Mouse (Mus musculus) G1E-ER4 (cell line): ENCODE results near the gene Abca4. TPM values are rescaled to one million over a fixed set of nuclear protein-coding genes. Genes with fewer than 3 reads are reported as not detected.

Experiments
- GATA1 ChIP-seq: IDR thresholded peaks from one replicate; pipeline ENCODE4 v1.8.0; 2012; ENCODE audit warnings: low read length, inconsistent platforms
- polyA plus RNA-seq: library from polyadenylated mRNA; stranded (reverse); fragments of >175 nt; gene quantifications from 2 replicates; pipeline ENCODE4 v1.2.3, GENCODE M21; 2012

Abca4 gene
- polyA plus RNA-seq, 1 experiment, result 0.01 TPM

- no peak for TF ChIP-seq GATA1
Observed at GRCm38 (mm10) chr3:122043102-122043501, 1.1 kb upstream of the Abca4 start.

DNA sequence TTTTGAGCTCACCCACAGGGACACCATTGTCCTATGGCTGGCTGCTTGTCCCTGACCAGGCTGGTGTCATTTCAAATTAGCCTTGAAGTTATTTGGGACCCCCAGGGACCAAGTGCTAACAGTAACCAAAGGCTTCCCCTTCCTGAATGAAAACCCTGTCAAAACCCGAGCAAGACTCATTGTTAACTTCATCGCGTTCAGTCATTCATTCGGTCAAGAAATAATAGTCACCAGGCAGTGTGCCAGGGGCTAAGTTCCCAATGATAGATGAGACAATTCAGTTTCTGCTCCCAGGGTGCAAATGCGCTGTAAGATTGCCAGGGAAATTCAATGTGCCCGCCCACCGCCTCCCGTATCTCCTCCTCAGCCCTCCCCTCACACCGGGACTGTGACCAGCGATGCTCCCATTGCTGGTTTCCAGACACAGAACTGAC lies 2.0 kb downstream of the Abca4 start:
- TF ChIP-seq GATA1, result no peak

- TF ChIP-seq GATA1, result no peak
Observed at GRCm38 (mm10) chr3:122047402-122047801, 3.2 kb downstream of the Abca4 start.

GRCm38 (mm10) chr3:122047921-122048861 lies 3.9 kb downstream of the Abca4 start:
- TF ChIP-seq GATA1, result no peak

DNA sequence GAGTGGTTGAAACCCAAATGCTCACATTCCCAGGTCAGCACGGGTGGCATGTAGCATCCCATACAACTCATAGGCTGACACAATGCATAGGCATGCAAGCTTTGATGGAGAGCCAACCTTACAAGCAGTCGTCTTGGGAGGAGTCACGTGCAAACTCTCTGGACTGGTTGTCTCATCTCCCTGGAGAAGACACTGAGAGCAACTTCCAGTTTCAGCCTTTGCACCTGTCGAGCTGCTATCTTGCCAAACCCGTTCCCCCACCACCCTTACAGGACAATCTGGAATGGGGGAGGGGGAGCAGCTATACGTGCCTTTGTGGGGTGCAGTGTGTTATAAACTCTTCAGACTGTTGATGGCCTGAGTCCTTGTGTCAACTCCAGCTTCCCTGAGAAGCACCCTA lies 4.9 kb downstream of the Abca4 start:
- TF ChIP-seq GATA1, result no peak

GRCm38 (mm10) chr3:122058439-122059198 lies 14.4 kb downstream of the Abca4 start:
- no peak for TF ChIP-seq GATA1

DNA sequence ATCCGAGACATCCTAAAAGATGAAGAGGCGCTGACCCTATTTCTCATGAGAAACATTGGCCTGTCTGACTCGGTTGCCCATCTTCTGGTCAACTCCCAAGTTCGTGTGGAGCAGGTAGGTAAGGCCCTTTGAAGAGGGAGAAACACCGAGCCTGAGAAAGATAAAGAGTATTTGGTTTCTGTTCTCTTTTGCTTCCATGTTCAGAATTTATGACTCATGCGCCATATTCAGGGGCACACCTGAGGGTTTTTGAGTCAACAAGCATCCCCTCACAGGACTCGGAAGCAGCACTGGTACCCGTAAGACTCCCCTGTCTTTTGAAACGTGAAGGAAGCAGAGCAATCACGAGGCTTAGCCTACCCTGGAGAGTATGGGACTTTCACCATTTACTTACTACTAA lies 18.3 kb downstream of the Abca4 start:
- no peak for TF ChIP-seq GATA1

GRCm38 (mm10) chr3:122064556-122065410 lies 20.5 kb downstream of the Abca4 start:
- no peak for TF ChIP-seq GATA1

GRCm38 (mm10) chr3:122071769-122072168 lies 27.5 kb downstream of the Abca4 start:
- TF ChIP-seq GATA1, result no peak

DNA sequence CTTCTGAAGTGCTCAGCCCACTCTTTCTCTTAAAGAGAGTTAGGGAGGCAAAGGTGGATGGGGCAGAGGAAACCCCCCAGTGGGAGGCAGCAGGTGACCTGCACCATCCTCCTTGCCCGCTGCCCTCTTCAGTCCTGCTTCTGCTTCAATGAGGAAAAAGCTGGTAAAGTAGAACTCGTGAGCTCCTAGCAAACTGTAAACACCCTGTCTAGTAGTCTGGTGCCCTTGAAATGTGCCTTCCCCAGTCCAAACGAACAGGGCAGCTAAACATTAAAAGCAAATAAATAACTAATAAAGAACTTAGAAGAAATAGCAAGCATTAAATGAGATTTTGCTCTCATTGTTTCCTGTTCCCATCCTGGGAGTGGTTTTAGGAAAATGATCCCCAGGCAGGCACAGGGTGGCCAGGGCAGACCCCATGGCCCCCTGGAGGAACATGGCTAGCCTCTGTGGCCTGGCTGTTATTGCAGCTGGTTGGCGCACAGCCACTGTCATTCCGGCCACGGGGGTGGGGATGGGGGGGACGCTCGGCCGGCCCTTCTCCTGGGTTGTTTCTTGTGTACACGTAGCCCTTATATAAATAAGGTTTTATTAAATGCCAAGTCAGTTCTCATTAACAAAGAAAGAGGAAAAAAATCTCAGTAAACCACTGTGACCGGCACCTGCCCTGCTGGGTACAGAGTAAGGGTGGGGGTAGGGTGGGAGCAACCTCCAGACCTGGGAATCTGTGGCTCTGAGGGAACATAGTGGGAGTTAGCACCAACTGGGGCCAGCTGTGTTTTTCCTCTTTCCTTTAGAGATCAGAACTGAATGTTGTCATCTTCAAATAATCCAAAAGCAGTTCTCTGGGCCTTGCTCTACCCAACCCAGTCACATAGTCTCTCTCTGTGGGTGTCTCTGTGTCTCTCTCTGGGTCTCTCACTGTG lies 28.7 kb downstream of the Abca4 start:
- no peak for TF ChIP-seq GATA1

DNA sequence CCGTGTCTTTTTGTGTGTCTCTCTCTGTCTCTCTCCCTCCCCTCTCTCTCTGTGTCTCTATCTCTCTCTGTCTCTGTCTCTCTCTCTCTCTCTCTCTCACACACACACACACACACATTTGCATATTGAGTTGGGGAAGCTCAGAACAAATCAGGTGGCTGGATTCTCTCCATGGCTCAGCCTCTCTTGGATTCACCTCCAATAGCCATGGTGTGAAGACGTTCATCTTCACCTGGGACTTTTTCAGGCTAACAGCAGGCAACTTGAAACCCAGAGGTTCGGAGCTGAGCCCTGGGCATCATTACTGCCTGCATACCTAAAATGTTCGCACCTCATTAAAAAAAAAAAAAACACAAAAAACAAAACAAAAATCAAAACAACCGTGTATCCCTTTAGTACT lies 29.4 kb downstream of the Abca4 start:
- TF ChIP-seq GATA1, result no peak

- no peak for TF ChIP-seq GATA1
Observed at GRCm38 (mm10) chr3:122074334-122074733, 30.1 kb downstream of the Abca4 start.

GRCm38 (mm10) chr3:122078141-122078540 lies 33.9 kb downstream of the Abca4 start:
- TF ChIP-seq GATA1, result no peak

DNA sequence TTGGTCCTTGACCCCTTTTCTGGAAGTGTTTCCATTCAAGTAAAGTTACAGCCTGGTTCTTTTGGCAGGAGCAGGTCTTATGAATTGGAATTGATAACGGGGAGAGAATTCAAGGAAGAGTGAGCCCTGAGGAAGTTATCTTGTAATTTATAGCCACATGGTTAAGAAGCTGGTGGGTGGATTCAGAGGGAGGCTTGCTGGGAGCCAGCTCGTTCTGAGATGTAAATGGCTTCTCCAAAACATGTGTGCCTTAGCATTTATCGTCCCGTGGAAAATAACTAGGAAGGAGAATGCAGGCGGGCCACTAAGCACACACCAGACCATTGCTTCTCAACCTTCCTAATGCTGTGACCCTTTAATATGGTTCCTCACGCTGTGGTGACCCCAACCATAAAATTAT lies 34.9 kb downstream of the Abca4 start:
- no peak for TF ChIP-seq GATA1
